Mouse (Mus musculus): ENCODE measurements around the gene Klc2.
"Not testable (repeated sequence)": the region's sequence is repeated elsewhere in the genome, so short reads cannot be mapped to it uniquely, and the experiment has no call there.

The Klc2 gene

GRCm38 (mm10) chr19:5098363-5099143, 19.8 kb downstream of the Klc2 start, which contains the start of gene Cnih2:
Cnih2 (minus strand) TSS chr19:5098521.
- peak; percentile 69 to 76 for DNase-seq

GRCm38 (mm10) chr19:5097521-5098362, 20.6 kb downstream of the Klc2 start:
- peak in 1 of 2 experiments; percentile 29 for DNase-seq

GRCm38 (mm10) chr19:5095887-5096474, 22.4 kb downstream of the Klc2 start:
- DNase-seq, result no peak

GRCm38 (mm10) chr19:5094746-5095417, 23.5 kb downstream of the Klc2 start:
- DNase-seq, result no peak

- peak; percentile 86 to 88 for DNase-seq
Measured at GRCm38 (mm10) chr19:5094243-5094632, 24.1 kb downstream of the Klc2 start.

- DNase-seq, result no peak
Measured at GRCm38 (mm10) chr19:5093481-5094242, 24.7 kb downstream of the Klc2 start.

- DNase-seq, result no peak
Measured at GRCm38 (mm10) chr19:5092083-5092482, 26.3 kb downstream of the Klc2 start.

GRCm38 (mm10) chr19:5089324-5089723, 29.0 kb downstream of the Klc2 start:
- DNase-seq, result no peak

GRCm38 (mm10) chr19:5087884-5088728, 30.3 kb downstream of the Klc2 start, which contains the start of gene Yif1a:
Yif1a (plus strand) TSS chr19:5088538.
- DNase-seq, result peak; percentile 87 to 89

GRCm38 (mm10) chr19:5086533-5086932, 31.8 kb downstream of the Klc2 start:
- DNase-seq, result not testable (repeated sequence)

GRCm38 (mm10) chr19:5085145-5085863, 33.1 kb downstream of the Klc2 start, which contains the start of gene Tmem151a:
Tmem151a (minus strand) TSS chr19:5085531.
- no peak for DNase-seq

- no peak for DNase-seq
Measured at GRCm38 (mm10) chr19:5084834-5085144, 33.6 kb downstream of the Klc2 start.

- no peak for DNase-seq
Measured at GRCm38 (mm10) chr19:5083961-5084833, 34.2 kb downstream of the Klc2 start.

GRCm38 (mm10) chr19:5082596-5082995, 35.8 kb downstream of the Klc2 start:
- no peak for DNase-seq

GRCm38 (mm10) chr19:5082005-5082404, 36.4 kb downstream of the Klc2 start:
- no peak for DNase-seq

- DNase-seq, result no peak
Measured at GRCm38 (mm10) chr19:5079279-5079678, 39.1 kb downstream of the Klc2 start.

- no peak for DNase-seq
Measured at GRCm38 (mm10) chr19:5073518-5073917, 44.8 kb downstream of the Klc2 start.

GRCm38 (mm10) chr19:5073028-5073427, 45.3 kb downstream of the Klc2 start:
- peak in 1 of 2 experiments; percentile 37 for DNase-seq

GRCm38 (mm10) chr19:5072389-5073019, 45.9 kb downstream of the Klc2 start:
- no peak for DNase-seq

Measured in thymus, postnatal 36 days (tissue).